Mouse (Mus musculus) ES-Bruce4 (cell line): ENCODE data around the gene 1700125H20Rik.

Source experiments
- CTCF ChIP-seq: IDR thresholded peaks from one replicate; pipeline ENCODE4 v1.8.1; 2011; ENCODE audit warnings: low read depth, low read length
- EP300 ChIP-seq: IDR thresholded peaks from 2 replicates; pipeline ENCODE4 v1.6.1; 2011; ENCODE audit warnings: low read depth, low read length; ENCODE audit not compliant: insufficient read depth

DNA sequence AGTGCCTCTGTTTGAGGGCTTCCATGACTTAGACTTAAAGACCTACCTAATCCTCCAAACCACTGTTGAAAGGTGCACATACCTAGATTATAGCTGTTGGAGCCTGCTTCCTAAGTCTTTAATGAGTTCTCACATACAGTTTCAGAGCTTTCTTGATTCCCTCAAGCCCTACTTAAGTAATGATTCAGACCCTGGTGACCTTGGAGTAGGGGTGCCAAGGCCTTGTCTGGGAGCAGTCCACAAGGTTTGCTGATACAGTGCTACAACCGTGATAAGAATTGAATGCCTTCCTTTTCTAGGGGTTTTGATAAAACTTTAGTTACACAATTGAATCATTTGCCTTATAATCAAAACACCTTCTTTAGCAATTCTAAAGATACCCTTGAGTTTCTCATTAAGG is 2.7 kb upstream of the 1700125H20Rik start:
- TF ChIP-seq CTCF (no peak), EP300 (no peak)
